Mouse (Mus musculus) forebrain, embryonic 11.5 days (tissue): ENCODE data around the gene Lima1. TPM values are rescaled to one million over a fixed set of nuclear protein-coding genes. Genes with fewer than 3 reads are reported as not detected.
A peak's percentile ranks its signal among the peaks of the same experiment; 100 is the strongest.
"Not testable (repeated sequence)": the region's sequence is repeated elsewhere in the genome, so short reads cannot be mapped to it uniquely, and the experiment has no call there.

Experiments
- ATAC-seq: fragments of 200-750 bp; cut with Nextera tagmentation; replicated peaks from 2 replicates; pipeline ENCODE4 v1.8.0; 2017; ENCODE audit warnings: moderate TSS enrichment; ENCODE audit not compliant: low FRiP score
- DNase-seq: peaks from one replicate; pipeline ENCODE4 v3.0.0-alpha.2; 2017; ENCODE audit warnings: low spot score
- H3K27ac ChIP-seq: fragments of 300-500 bp; sonication (generic); 2 replicates; pipeline ENCODE4 v1.5.1; 2014; ENCODE audit warnings: low read depth, low read length
- H3K27me3 ChIP-seq: fragments of 300-500 bp; sonication (generic); 2 replicates; pipeline ENCODE4 v1.6.1; 2014; ENCODE audit warnings: mild to moderate bottlenecking, low read length, mixed read lengths; ENCODE audit not compliant: control insufficient read depth, insufficient read depth
- H3K36me3 ChIP-seq: fragments of 300-500 bp; sonication (generic); 2 replicates; pipeline ENCODE4 v1.6.1; 2014; ENCODE audit warnings: mild to moderate bottlenecking, low read length, moderate library complexity, mixed read lengths; ENCODE audit not compliant: control insufficient read depth, insufficient read depth
- H3K4me1 ChIP-seq: fragments of 300-500 bp; sonication (generic); replicated peaks from 2 replicates; pipeline ENCODE4 v1.6.1; 2014; ENCODE audit warnings: low read length, mixed read lengths; ENCODE audit not compliant: control insufficient read depth, insufficient read depth
- H3K4me2 ChIP-seq: fragments of 300-500 bp; sonication (generic); 2 replicates; pipeline ENCODE4 v1.6.1; 2014; ENCODE audit warnings: low read depth, mild to moderate bottlenecking, low read length, moderate library complexity, mixed read lengths; ENCODE audit not compliant: severe bottlenecking
- H3K4me3 ChIP-seq: fragments of 300-500 bp; sonication (generic); 2 replicates; pipeline ENCODE4 v1.5.1; 2014; ENCODE audit warnings: low read depth, low read length
- H3K9ac ChIP-seq: fragments of 300-500 bp; sonication (generic); 2 replicates; pipeline ENCODE4 v1.6.1; 2014; ENCODE audit warnings: low read length
- H3K9me3 ChIP-seq: fragments of 300-500 bp; sonication (generic); 2 replicates; pipeline ENCODE4 v1.6.1; 2016; ENCODE audit warnings: low read length, mixed read lengths; ENCODE audit not compliant: control insufficient read depth
- WGBS: fragments of 180-500 bp; shearing (Covaris S2); extraction: QIAGEN DNeasy Blood & Tissue Kit; methylation state at CpG from one replicate; pipeline ENCODE4 v1.1.7; 2014; 5-methylcytosine and 5-hydroxymethylcytosine counted together
- polyA plus RNA-seq: library from polyadenylated mRNA; unstranded; fragments of >200 nt; fragmentation: Nextera tagmentation; extraction: Ambion mirVana; gene quantifications from 2 replicates; pipeline ENCODE4 v1.2.1, GENCODE M21; 2014

Lima1 gene
- polyA plus RNA-seq, 1 experiment from 2014 or later, result 40.5 TPM

GRCm38 (mm10) chr15:99825211-99825610, 50.0 kb downstream of the Lima1 start:
- H3K4me3 ChIP-seq, result no peak overlapping the region
- WGBS, result 92% methylated on average over 3 of the region's 3 CpGs
- no peak for DNase-seq
- no peaks in the 10 kb centered on the region for H3K36me3 ChIP-seq
- H3K27ac ChIP-seq, result no peak overlapping the region
- no peaks in the 10 kb centered on the region for H3K27me3 ChIP-seq
- no peaks in the 10 kb centered on the region for H3K9me3 ChIP-seq
- no peak for ATAC-seq
- no peak overlapping the region for H3K4me2 ChIP-seq
- H3K9ac ChIP-seq, result no peak overlapping the region
- 0 out of 2 replicates have a peak, but pooled peaks cover 5% of the 10 kb centered on the region for H3K4me1 ChIP-seq

GRCm38 (mm10) chr15:99823322-99823898, 51.8 kb downstream of the Lima1 start:
- H3K4me2 ChIP-seq, result no peak overlapping the region
- no peaks in the 10 kb centered on the region for H3K36me3 ChIP-seq
- no peak overlapping the region for H3K27ac ChIP-seq
- no peak overlapping the region for H3K9ac ChIP-seq
- DNase-seq (no peak), ATAC-seq (no peak)
- H3K9me3 ChIP-seq, result no peaks in the 10 kb centered on the region
- H3K4me1 ChIP-seq, result peaks cover 15% of the 10 kb centered on the region; the same call in 1 of the 2 replicates
- no peak overlapping the region for H3K4me3 ChIP-seq
- no peaks in the 10 kb centered on the region for H3K27me3 ChIP-seq
- 76% methylated on average over 8 of the region's 8 CpGs for WGBS

GRCm38 (mm10) chr15:99822501-99822900, 52.8 kb downstream of the Lima1 start:
- 89% methylated on average over 12 of the region's 13 CpGs for WGBS
- ATAC-seq, DNase-seq, H3K9ac ChIP-seq, H3K9me3 ChIP-seq, H3K4me2 ChIP-seq, H3K27ac ChIP-seq, H3K36me3 ChIP-seq, H3K4me3 ChIP-seq, H3K27me3 ChIP-seq: not testable (repeated sequence)
- H3K4me1 ChIP-seq, result peaks cover 18% of the 10 kb centered on the region; the same call in 1 of the 2 replicates

GRCm38 (mm10) chr15:99819621-99820279, 55.5 kb downstream of the Lima1 start:
- no peak for DNase-seq
- H3K36me3 ChIP-seq, result no peaks in the 10 kb centered on the region
- H3K27me3 ChIP-seq, result no peaks in the 10 kb centered on the region
- no peak for ATAC-seq
- H3K27ac ChIP-seq, result peak overlapping the region; percentile 89
- WGBS, result 67% methylated on average over 14 of the region's 14 CpGs
- H3K9ac ChIP-seq, result peak overlapping the region; percentile 43
- no peaks in the 10 kb centered on the region; the same call in 1 of the 2 replicates for H3K9me3 ChIP-seq
- peaks cover 18% of the 10 kb centered on the region; the same call in 1 of the 2 replicates for H3K4me1 ChIP-seq
- H3K4me2 ChIP-seq, result peak overlapping the region; percentile 31
- peak overlapping the region; percentile 17 for H3K4me3 ChIP-seq

- DNase-seq, result no peak
- H3K4me2 ChIP-seq, result peak overlapping the region; percentile 31; the same call in 1 of the 2 replicates
- no peaks in the 10 kb centered on the region for H3K36me3 ChIP-seq
- H3K27ac ChIP-seq, result peak overlapping the region; percentile 89
- peaks cover 18% of the 10 kb centered on the region; the same call in 1 of the 2 replicates for H3K4me1 ChIP-seq
- no peaks in the 10 kb centered on the region; the same call in 1 of the 2 replicates for H3K9me3 ChIP-seq
- H3K9ac ChIP-seq, result peak overlapping the region; percentile 43
- peak overlapping the region; percentile 17 for H3K4me3 ChIP-seq
- H3K27me3 ChIP-seq, result no peaks in the 10 kb centered on the region
- 39% methylated on average over 6 of the region's 6 CpGs for WGBS
- no peak for ATAC-seq
These were observed 56.2 kb downstream of the Lima1 start for GRCm38 (mm10) chr15:99819109-99819440.

- DNase-seq (no peak), ATAC-seq (peak; percentile 64; the same call in 1 of the 2 replicates)
- peak overlapping the region; percentile 89 for H3K27ac ChIP-seq
- H3K9me3 ChIP-seq, result no peaks in the 10 kb centered on the region; the same call in 1 of the 2 replicates
- peak overlapping the region; percentile 43 for H3K9ac ChIP-seq
- H3K4me3 ChIP-seq, result peak overlapping the region; percentile 17
- H3K36me3 ChIP-seq, result no peaks in the 10 kb centered on the region
- H3K27me3 ChIP-seq, result no peaks in the 10 kb centered on the region
- H3K4me2 ChIP-seq, result peak overlapping the region; percentile 31; the same call in 1 of the 2 replicates
- 20% methylated on average over 13 of the region's 13 CpGs for WGBS
- H3K4me1 ChIP-seq, result peaks cover 18% of the 10 kb centered on the region; the same call in 1 of the 2 replicates
These were observed 56.7 kb downstream of the Lima1 start for GRCm38 (mm10) chr15:99818321-99819108.

GRCm38 (mm10) chr15:99817343-99818235, 57.7 kb downstream of the Lima1 start:
- Histone ChIP-seq H3K27ac (peak overlapping the region; percentile 89), H3K36me3 (no peaks in the 10 kb centered on the region), H3K27me3 (no peaks in the 10 kb centered on the region), H3K9ac (peak overlapping the region; percentile 24; the same call in 1 of the 2 replicates), H3K4me1 (peaks cover 18% of the 10 kb centered on the region; the same call in 1 of the 2 replicates), H3K4me3 (no peak overlapping the region; the same call in 1 of the 2 replicates), H3K4me2 (no peak overlapping the region), H3K9me3 (no peaks in the 10 kb centered on the region; the same call in 1 of the 2 replicates)
- ATAC-seq, result peak; percentile 74
- DNase-seq, result peak; percentile 68
- 25% methylated on average over 8 of the region's 8 CpGs for WGBS
